ENCODE assay signal across 19 mouse cellular contexts in genomic region chr11:95325832-95326231, GRCm38 (mm10). TPM values are rescaled to one million over a fixed set of nuclear protein-coding genes. Genes with fewer than 3 reads are reported as not detected.
A peak's percentile ranks its signal among the peaks of the same experiment; 100 is the strongest.
DNase-seq lines count a peak whose midpoint lies in the region; ATAC-seq and TF ChIP-seq lines count a peak whose summit lies in the region.
"Had no signal": no experiment of that assay in that cellular context is flagged by ENCODE, and none has a peak within 500 bp of the region (broad histone marks: within the 10 kb centered on the region; RNA-seq: fewer than 3 reads in every experiment).

No protein-coding gene starts in this region.

- H3K27me3 ChIP-seq in heart, adult 2 months (ENCODE audit: control insufficient read depth, insufficient read depth, low read length): no peaks in the 10 kb centered on the region
- H3K27me3 ChIP-seq in liver, embryonic 12.5 days (replicated peaks): peaks cover 4% of the 10 kb centered on the region; the same call in 1 of the 2 replicates
- H3K27me3 ChIP-seq in lung, postnatal 0 days (replicated peaks; ENCODE audit: insufficient read depth, low read length): no peaks in the 10 kb centered on the region
- H3K27me3 ChIP-seq in midbrain, postnatal 0 days (ENCODE audit: insufficient read depth, low read length): no peaks in the 10 kb centered on the region
- H3K27me3 ChIP-seq: embryonic facial prominence, embryonic 13.5 days; forebrain, embryonic 13.5 days; Patski had no signal

- intact Hi-C loops in heart, adult 2 months (cut with DNase I): no loop called here

- TF ChIP-seq EP300 in heart, adult 2 months (IDR thresholded peaks at IDR 0.05; ENCODE audit: insufficient read depth, low read depth, low read length): no peak
- no peak for TF ChIP-seq EP300 in lung, postnatal 0 days (IDR thresholded peaks at IDR 0.05)

- no peak for DNase-seq in heart, adult 2 months
- no peak for DNase-seq in heart, adult 8-10 months (ENCODE audit: low spot score)
- no peak for DNase-seq in liver
- DNase-seq in lung, postnatal 0 days (ENCODE audit: low spot score): no peak
- no peak for DNase-seq in lung, postnatal 36 days
- no peak for DNase-seq in midbrain, postnatal 0 days (ENCODE audit: low spot score)
- DNase-seq: cerebellum, adult 18-20 months; cerebellum, adult 9-11 months; cerebellum, postnatal 36 days; forebrain, postnatal 0 days; gastrocnemius, postnatal 36 days; heart, adult 18-20 months; heart, postnatal 36 days had no signal

- no peak for TF ChIP-seq CTCF in heart, adult 2 months (IDR thresholded peaks at IDR 0.05)
- no peak for TF ChIP-seq CTCF in lung, postnatal 0 days (IDR thresholded peaks at IDR 0.05)
- TF ChIP-seq CTCF in midbrain, postnatal 0 days (IDR thresholded peaks at IDR 0.05): no peak

- no peak overlapping the region for H3K4me3 ChIP-seq in heart, adult 2 months
- no peak overlapping the region for H3K4me3 ChIP-seq in liver, embryonic 12.5 days
- H3K4me3 ChIP-seq in lung, postnatal 0 days (ENCODE audit: low read depth, low read length): no peak overlapping the region
- no peak overlapping the region for H3K4me3 ChIP-seq in midbrain, postnatal 0 days (ENCODE audit: low read depth, low read length)
- H3K4me3 ChIP-seq: embryonic facial prominence, embryonic 13.5 days; forebrain, embryonic 13.5 days; hindbrain, embryonic 15.5 days had no signal

- peaks cover 4% of the 10 kb centered on the region for H3K4me1 ChIP-seq in heart, adult 2 months (ENCODE audit: control insufficient read depth, insufficient read depth, low read length)
- peaks cover 18% of the 10 kb centered on the region for H3K4me1 ChIP-seq in liver, embryonic 12.5 days
- H3K4me1 ChIP-seq in lung, postnatal 0 days (ENCODE audit: insufficient read depth, low read depth, low read length): no peaks in the 10 kb centered on the region; the same call in 1 of the 2 replicates
- no peaks in the 10 kb centered on the region for H3K4me1 ChIP-seq in midbrain, postnatal 0 days (ENCODE audit: insufficient read depth, low read length)
- H3K4me1 ChIP-seq: embryonic facial prominence, embryonic 13.5 days; forebrain, embryonic 13.5 days; hindbrain, embryonic 15.5 days had no signal

- peak overlapping the region; percentile 45; the same call in 1 of the 2 replicates for H3K27ac ChIP-seq in heart, adult 2 months
- H3K27ac ChIP-seq in liver, embryonic 12.5 days: 0 out of 2 replicates have a peak overlapping the region, but pooled peaks have one; percentile 11
- peak overlapping the region; percentile 47; the same call in 1 of the 2 replicates for H3K27ac ChIP-seq in lung, postnatal 0 days (ENCODE audit: low read length)
- no peak overlapping the region for H3K27ac ChIP-seq in midbrain, postnatal 0 days (ENCODE audit: low read depth, low read length)
- H3K27ac ChIP-seq: embryonic facial prominence, embryonic 13.5 days; forebrain, embryonic 13.5 days; hindbrain, embryonic 15.5 days had no signal

- H3K9me3 ChIP-seq in liver, embryonic 12.5 days (replicated peaks): no peaks in the 10 kb centered on the region
- H3K9me3 ChIP-seq in lung, postnatal 0 days (ENCODE audit: low read length): no peaks in the 10 kb centered on the region
- H3K9me3 ChIP-seq in midbrain, postnatal 0 days (ENCODE audit: low read length): no peaks in the 10 kb centered on the region
- H3K9me3 ChIP-seq: embryonic facial prominence, embryonic 13.5 days; forebrain, embryonic 13.5 days; hindbrain, embryonic 15.5 days had no signal

- WGBS in heart, adult 2 months: 69% methylated on average over 4 of the region's 4 CpGs
- WGBS in liver, embryonic 12.5 days (ENCODE audit: insufficient replicate concordance): 71% methylated on average over 4 of the region's 4 CpGs
- WGBS in lung, postnatal 0 days: 66% methylated on average over 4 of the region's 4 CpGs
- 90% methylated on average over 4 of the region's 4 CpGs for WGBS in midbrain, postnatal 0 days

- no peaks in the 10 kb centered on the region for H3K79me2 ChIP-seq in heart, adult 2 months (replicated peaks; ENCODE audit: control insufficient read depth, insufficient read depth, low read length)

- ATAC-seq in liver, embryonic 12.5 days: no peak
- no peak for ATAC-seq in lung, postnatal 0 days
- no peak for ATAC-seq in midbrain, postnatal 0 days (ENCODE audit: low FRiP score)
- ATAC-seq: activated CD4-positive, CD25-positive, alpha-beta regulatory T cell, adult 4 months; forebrain, embryonic 13.5 days; forebrain, postnatal 0 days; Patski had no signal

- no peak overlapping the region for H3K4me2 ChIP-seq in liver, embryonic 12.5 days
- no peak overlapping the region for H3K4me2 ChIP-seq in lung, postnatal 0 days (replicated peaks; ENCODE audit: low read depth, low read length)
- H3K4me2 ChIP-seq in midbrain, postnatal 0 days (ENCODE audit: low read depth, low read length, poor library complexity, severe bottlenecking): no peak overlapping the region
- H3K4me2 ChIP-seq: embryonic facial prominence, embryonic 13.5 days; forebrain, embryonic 13.5 days; hindbrain, embryonic 15.5 days had no signal

- no peak overlapping the region for H3K9ac ChIP-seq in heart, adult 2 months (ENCODE audit: low read depth, low read length)
- H3K9ac ChIP-seq in liver, embryonic 12.5 days: no peak overlapping the region
- no peak overlapping the region for H3K9ac ChIP-seq in lung, postnatal 0 days (replicated peaks; ENCODE audit: low read depth)
- no peak overlapping the region for H3K9ac ChIP-seq in midbrain, postnatal 0 days (replicated peaks; ENCODE audit: low read length, poor library complexity, severe bottlenecking)
- H3K9ac ChIP-seq: embryonic facial prominence, embryonic 13.5 days; forebrain, embryonic 13.5 days; forebrain, postnatal 0 days; hindbrain, embryonic 15.5 days had no signal

- H3K36me3 ChIP-seq in heart, adult 2 months (ENCODE audit: control insufficient read depth, insufficient read depth, low read length): no peaks in the 10 kb centered on the region
- H3K36me3 ChIP-seq in liver, embryonic 12.5 days: no peaks in the 10 kb centered on the region
- H3K36me3 ChIP-seq in lung, postnatal 0 days (ENCODE audit: insufficient read depth, low read length): no peaks in the 10 kb centered on the region
- H3K36me3 ChIP-seq in midbrain, postnatal 0 days (ENCODE audit: insufficient read depth, low read length): no peaks in the 10 kb centered on the region
- H3K36me3 ChIP-seq: embryonic facial prominence, embryonic 13.5 days; hindbrain, embryonic 15.5 days had no signal

- TF ChIP-seq POLR2A in heart, adult 2 months (IDR thresholded peaks at IDR 0.05; ENCODE audit: insufficient read depth, low read depth, low read length): no peak

RNA-seq across cellular contexts. Expression of gene Fam117a, which starts 11.0 kb away (rescaled TPM):
- 1 to 10 TPM; 8.6 to 10.0 TPM for total RNA-seq in heart, adult 2 months (2021)
- 9.1 and 19.0 TPM in 2 replicates for polyA plus RNA-seq in heart, adult 2 months (2012; rRNA removed)
- total RNA-seq in heart, adult 8-10 months (2022): 1 to 10 TPM; 5.1 to 6.6 (median 6.0) TPM
- 59.0 and 62.7 TPM in 2 replicates for polyA plus RNA-seq in liver, embryonic 12.5 days (2016; fragmentation: Nextera tagmentation; extraction: Ambion mirVana)
- 20.4 and 21.6 TPM in 2 replicates for polyA plus RNA-seq in lung, postnatal 0 days (2015; fragmentation: Nextera tagmentation; extraction: Ambion mirVana)
- total RNA-seq in midbrain, postnatal 0 days (2014; rRNA removed): 5.3 and 6.1 TPM in 2 replicates
- polyA plus RNA-seq in midbrain, postnatal 0 days (2015; fragmentation: Nextera tagmentation; extraction: Ambion mirVana): 1.1 and 1.6 TPM in 2 replicates

RNA-seq across cellular contexts. Expression of gene Kat7, which starts 15.8 kb away (rescaled TPM):
- total RNA-seq in heart, adult 2 months (2021): 10 to 100 TPM; 25.9 to 28.6 TPM
- 19.8 and 31.4 TPM in 2 replicates for polyA plus RNA-seq in heart, adult 2 months (2012; rRNA removed)
- total RNA-seq in heart, adult 8-10 months (2022): 10 to 100 TPM; 27.2 to 37.8 (median 32.3) TPM
- 48.1 and 49.5 TPM in 2 replicates for polyA plus RNA-seq in liver, embryonic 12.5 days (2016; fragmentation: Nextera tagmentation; extraction: Ambion mirVana)
- 30.7 and 33.5 TPM in 2 replicates for polyA plus RNA-seq in lung, postnatal 0 days (2015; fragmentation: Nextera tagmentation; extraction: Ambion mirVana)
- total RNA-seq in midbrain, postnatal 0 days (2014; rRNA removed): 72.5 and 113 TPM in 2 replicates
- polyA plus RNA-seq in midbrain, postnatal 0 days (2015; fragmentation: Nextera tagmentation; extraction: Ambion mirVana): 65.6 and 72.7 TPM in 2 replicates

RNA-seq across cellular contexts. Expression of gene Slc35b1, which starts 58.7 kb away (rescaled TPM):
- total RNA-seq in heart, adult 2 months (2021): 10 to 100 TPM; 34.2 to 41.3 TPM
- polyA plus RNA-seq in heart, adult 2 months (2012; rRNA removed): 47.2 and 74.2 TPM in 2 replicates
- 10 to 100 TPM; 35.4 to 42.2 (median 36.5) TPM for total RNA-seq in heart, adult 8-10 months (2022)
- 58.2 and 61.3 TPM in 2 replicates for polyA plus RNA-seq in liver, embryonic 12.5 days (2016; fragmentation: Nextera tagmentation; extraction: Ambion mirVana)
- polyA plus RNA-seq in lung, postnatal 0 days (2015; fragmentation: Nextera tagmentation; extraction: Ambion mirVana): 87.3 and 96.8 TPM in 2 replicates
- 92.4 and 99.1 TPM in 2 replicates for total RNA-seq in midbrain, postnatal 0 days (2014; rRNA removed)
- 154 and 168 TPM in 2 replicates for polyA plus RNA-seq in midbrain, postnatal 0 days (2015; fragmentation: Nextera tagmentation; extraction: Ambion mirVana)
